Mouse (Mus musculus) liver, postnatal 0 days (tissue): Measurements from ENCODE around the gene Cks1b.

ENCODE experiments used
- CTCF ChIP-seq: sonication (generic); IDR thresholded peaks from 2 replicates; pipeline ENCODE4 v1.5.1; 2016; ENCODE audit warnings: antibody characterized with exemption, low read depth
- EP300 ChIP-seq: IDR thresholded peaks from 2 replicates; pipeline ENCODE4 v1.6.1; 2016; ENCODE audit warnings: antibody characterized with exemption, low read depth, mild to moderate bottlenecking

DNA sequence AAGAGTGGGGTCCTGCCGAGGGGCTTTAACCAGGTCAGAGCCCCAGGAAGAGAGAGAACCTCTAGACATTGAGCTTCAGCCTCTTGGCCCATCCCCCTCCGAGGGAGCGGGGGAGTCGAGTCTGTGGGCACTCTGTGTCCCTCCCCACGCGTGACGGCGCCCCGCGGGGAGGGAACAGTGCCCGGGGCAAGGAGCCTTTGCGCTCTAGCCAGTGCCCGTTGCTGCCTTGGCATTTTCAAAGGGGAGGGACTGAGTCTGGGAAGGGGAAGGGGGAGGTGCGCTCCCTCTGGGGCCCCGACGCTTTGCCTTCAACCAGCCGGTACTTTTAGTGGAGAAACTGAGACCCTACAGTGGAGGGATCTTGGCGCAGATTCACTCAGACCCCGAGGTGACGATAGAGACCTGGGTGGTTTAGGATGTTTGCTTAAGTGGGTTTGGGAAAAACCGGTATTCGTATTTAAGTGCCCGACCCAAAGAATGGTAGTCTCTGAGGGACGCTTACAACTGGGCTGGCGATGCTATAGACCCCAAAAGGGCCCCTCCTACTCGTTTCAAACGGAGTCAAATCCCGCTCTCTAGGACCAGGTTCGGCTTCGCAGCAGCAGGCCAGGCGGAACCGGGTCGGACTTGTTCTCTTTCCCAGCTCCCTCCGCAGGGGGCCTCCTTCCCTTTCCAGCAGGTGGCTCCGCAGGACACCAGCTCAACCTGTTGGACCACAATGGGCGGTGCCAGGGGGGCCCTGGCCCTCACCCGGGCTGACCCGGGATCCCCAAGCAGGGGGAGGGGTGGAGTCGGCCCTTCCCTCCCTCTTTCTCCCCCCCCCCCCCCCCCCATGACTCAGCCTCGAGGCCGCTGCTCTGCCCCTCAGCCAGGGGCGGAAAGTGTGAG is 23.9 kb downstream of the Cks1b start, which contains the start of gene Zbtb7b:
- TF ChIP-seq CTCF: peak; percentile 60
- TF ChIP-seq EP300: no peak
